Mouse (Mus musculus): ENCODE measurements at regions not wholly inside any gene's neighbourhood (a gene's known extent, or its start where the extent isn't known, plus 50 kb on each side); places are given as distances from the start of the nearest gene placed in this dataset.
A peak's percentile ranks its signal among the peaks of the same experiment; 100 is the strongest.
"Not testable (repeated sequence)": the region's sequence is repeated elsewhere in the genome, so short reads cannot be mapped to it uniquely, and the experiment has no call there.

- no peak for DNase-seq (ENCODE audit: low read depth, low spot score)
Observed at GRCm38 (mm10) chr7:116680523-116680922, 176.4 kb downstream of the Nucb2 start.

- no peak for DNase-seq (ENCODE audit: low read depth, low spot score)
Observed at GRCm38 (mm10) chr7:116681268-116681667, 177.1 kb downstream of the Nucb2 start.

DNA sequence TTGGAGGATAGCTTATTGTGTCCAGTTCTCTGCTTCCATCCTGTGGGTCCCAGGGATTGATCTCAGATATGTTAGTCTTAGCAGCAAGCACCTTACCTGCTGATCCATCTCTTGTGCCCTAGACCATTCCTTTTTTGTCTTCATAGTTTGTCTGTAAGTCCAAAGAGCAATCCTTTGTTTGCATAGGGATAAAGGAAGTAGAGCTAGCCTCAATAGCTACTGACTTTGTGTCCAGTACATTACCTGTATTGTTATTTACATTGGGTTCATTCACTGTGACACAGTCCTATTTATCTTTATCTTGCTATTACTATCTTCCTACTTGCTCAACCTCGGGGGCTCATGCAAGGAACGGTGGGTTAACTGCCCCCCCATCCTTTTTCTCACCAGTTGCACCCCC is 196.2 kb downstream of the Nucb2 start:
- DNase-seq (ENCODE audit: low read depth, low spot score): no peak

DNA sequence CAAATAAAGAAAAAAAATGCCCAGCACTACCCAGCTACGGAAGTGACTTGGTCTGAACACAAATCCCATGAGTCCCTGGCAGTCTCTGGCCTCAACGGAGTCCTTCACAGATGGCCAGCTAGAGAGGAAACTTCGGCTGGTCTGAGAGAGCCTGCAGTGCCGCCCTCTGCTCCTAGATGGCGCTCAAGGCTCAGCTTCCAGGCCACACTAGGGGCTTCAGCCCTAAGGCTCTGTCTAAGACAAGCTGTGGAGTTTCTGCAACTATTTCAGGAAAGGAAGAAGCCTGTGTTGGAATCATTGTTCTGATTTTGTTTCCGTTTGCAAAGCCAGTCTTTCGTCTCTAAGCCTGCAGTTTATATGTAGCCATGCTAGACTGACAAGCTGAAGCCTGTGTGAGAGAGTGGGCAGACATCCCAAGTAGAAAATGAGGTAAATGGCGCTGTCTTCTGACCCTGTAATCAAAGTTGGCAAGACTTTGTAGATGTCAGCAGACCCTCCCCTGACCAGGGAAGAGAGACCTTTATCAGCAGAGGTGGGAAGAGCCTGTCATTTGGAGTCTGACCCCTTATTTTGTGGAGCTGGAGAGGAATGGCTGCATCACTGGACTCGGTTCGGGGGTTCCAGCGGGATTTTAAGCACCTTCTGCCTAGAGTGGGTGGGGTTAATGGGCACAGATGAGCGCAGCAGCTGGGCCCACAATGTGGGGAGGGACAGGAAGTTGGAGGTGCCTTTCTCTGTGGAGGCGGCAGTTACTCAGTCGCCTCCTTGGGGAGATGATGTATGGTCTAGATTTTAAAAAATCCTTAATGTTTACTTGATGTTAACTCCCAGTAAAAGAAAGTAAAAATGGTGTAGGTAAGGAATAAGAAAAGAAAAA is 197.5 kb downstream of the Nucb2 start:
- peak; percentile 39 for DNase-seq (ENCODE audit: low read depth, low spot score)

- DNase-seq (ENCODE audit: low read depth, low spot score): no peak
Observed at GRCm38 (mm10) chr7:116702596-116702995, 198.4 kb downstream of the Nucb2 start.

GRCm38 (mm10) chr7:116711541-116711940 is 207.4 kb downstream of the Nucb2 start:
- DNase-seq (ENCODE audit: low read depth, low spot score): no peak

- no peak for DNase-seq (ENCODE audit: low read depth, low spot score)
Observed at GRCm38 (mm10) chr7:116713200-116713599, 209.0 kb downstream of the Nucb2 start.

DNA sequence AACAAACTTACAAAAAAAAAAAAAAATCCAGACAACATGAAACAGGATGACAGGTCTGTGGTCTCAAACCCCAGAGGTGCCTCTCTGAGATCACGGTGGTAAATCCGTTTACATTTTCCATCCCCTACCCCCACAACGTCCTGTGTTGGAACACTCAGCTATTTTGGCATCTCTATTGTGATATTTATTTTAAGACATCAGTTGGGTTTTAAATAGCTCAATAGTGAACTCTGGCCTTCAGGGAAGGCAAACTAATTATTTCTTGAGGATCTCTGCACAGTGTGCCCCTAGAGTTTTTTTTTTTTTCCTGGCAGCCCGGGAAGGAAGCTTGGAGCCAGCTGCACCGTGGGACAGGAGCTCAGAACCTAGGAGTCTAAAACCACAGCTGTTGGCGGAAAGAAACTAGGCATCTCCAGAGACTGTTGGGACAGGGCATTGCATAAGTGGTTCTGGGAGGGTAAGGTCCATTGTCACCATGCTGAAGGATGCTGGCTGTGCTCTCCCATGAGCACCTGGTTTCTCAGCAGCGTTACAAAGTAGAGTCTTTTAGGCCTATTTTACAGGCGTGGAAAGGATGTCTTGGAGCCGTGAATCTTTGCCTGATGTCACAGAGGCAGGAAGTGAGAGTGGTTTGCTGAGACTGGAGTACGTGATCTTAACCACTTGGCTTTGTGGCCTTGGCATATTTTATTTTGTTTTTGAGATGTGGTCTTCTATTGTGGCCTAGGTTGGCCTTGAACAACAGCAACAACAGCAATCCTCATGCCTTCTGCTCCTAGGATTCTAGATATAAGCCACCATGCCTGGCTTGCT is 211.3 kb downstream of the Nucb2 start:
- peak; percentile 30 for DNase-seq (ENCODE audit: low read depth, low spot score)

GRCm38 (mm10) chr7:116728379-116728778 is 224.2 kb downstream of the Nucb2 start:
- DNase-seq (ENCODE audit: low read depth, low spot score): no peak

- no peak for DNase-seq (ENCODE audit: low read depth, low spot score)
Observed at GRCm38 (mm10) chr7:116729795-116730194, 225.6 kb downstream of the Nucb2 start.

DNA sequence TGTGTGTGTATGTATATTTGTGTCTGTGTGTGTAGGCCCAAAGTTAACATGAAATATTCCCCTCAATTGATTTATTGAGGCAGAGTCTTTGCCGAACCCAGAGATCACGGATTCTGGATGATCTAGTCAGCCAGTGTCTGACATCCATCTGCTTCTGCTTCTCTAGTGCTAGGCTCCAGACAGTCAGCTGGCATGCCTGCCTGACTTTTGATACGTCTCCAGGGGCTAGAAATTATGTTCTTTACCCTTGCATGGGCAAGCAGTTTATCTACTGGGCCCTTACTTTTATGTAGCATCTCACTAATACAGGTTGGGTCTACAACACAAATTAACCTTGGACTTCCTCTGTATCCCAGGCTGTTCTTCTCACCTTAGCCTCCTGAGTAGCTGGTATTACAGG is 231.5 kb downstream of the Nucb2 start:
- DNase-seq (ENCODE audit: low read depth, low spot score): no peak

- no peak for DNase-seq (ENCODE audit: low read depth, low spot score)
Observed at GRCm38 (mm10) chr7:116736333-116736732, 232.2 kb downstream of the Nucb2 start.

DNA sequence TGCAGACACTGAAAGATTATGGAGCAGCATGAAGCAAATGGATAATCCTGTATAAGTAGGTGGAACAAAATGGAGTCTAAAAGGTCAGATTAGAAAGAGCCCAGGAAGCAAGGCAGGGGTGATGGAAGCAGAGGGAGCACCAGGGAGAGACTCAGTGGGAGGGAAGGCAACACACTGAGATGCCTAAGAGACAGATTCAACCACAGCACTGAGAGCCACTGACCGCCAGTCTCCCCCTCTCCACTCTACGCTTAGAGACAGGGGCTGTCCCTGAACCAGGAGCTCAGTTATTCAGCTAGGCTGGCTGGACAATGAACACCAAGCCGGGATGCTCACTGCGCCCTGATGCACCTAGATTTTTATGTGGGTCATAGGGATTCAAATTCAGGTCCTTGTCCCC is 233.8 kb downstream of the Nucb2 start:
- DNase-seq (ENCODE audit: low read depth, low spot score): no peak

DNA sequence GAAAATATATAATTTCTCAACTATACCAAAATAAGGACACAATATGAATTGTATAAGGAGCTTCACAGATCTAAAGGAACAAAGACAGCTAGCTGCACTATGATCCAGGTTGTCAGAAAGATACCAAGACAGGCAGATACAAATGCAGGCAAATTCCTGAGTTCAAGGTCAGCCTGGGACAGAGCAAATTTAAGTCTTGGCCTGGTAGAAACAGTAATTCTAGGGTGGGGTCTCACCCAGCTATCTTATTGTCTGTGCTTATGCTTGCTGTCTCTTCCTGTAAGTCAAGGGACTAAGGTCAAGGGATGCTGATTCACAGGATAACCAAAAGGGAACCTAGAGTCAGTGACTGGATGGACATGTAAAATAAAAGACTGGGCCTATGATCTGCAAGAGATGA is 250.4 kb downstream of the Nucb2 start:
- no peak for DNase-seq (ENCODE audit: low read depth, low spot score)

DNA sequence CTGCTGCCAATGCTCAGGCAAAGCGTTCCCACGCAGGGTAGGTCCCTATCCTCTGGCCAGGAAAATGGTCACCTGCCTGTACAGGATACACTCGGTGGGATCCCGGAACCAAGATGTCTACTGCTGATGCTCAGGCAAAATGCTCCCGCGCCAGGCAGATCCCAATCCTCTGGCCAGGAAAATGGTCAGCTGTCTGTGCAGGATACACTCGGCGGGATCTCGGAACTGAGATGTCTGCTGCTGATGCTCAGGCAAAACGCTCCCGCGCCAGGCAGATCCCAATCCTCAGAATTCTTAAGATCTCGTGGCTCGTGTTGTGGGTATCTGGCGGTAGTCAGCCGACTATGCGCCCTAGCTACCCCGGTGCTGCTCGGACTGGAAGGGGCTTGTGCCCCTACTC is 288.0 kb downstream of the Nucb2 start:
- DNase-seq (ENCODE audit: low read depth, low spot score): not testable (repeated sequence)

DNA sequence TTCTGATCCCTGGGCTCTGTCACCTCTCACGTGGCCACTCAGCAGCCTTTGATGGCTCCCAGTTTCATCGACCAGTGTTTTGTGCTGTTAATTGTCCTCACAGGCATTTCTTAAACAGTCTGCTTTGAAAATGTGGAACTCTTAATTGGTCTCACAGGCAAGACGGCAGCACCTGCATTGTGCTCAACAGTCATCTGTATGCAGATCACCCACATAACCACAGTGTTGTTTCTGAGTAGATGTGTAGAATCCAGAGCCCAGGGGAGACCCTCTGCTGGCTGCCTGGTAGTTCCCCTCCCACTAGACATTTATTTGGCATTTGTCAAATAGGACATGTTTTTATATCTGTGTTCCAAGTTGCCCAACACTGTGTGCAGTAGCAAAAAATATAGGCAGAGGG is 304.3 kb downstream of the Nucb2 start:
- no peak for DNase-seq (ENCODE audit: low read depth, low spot score)

GRCm38 (mm10) chr7:116816494-116816893 is 312.3 kb downstream of the Nucb2 start:
- no peak for DNase-seq (ENCODE audit: low read depth, low spot score)

DNA sequence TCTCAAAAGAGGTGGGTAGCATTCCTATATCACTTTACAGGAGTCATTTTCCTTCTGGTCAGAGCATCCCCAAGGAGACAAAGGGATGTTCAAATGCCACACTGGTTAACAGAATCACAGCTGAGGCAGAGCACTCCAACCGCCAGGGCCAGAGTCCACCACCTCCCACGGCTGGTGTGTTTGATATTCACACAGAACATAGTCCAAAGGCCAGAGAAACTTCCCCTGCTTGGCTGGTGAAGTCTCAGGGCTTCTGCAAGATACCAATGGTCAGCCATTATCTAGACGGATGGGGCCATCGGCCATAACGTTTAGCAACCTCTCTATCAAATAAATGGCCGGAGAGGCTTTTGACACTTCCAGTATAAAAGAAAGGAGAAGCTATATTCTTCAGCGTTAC is 313.8 kb downstream of the Nucb2 start:
- no peak for DNase-seq (ENCODE audit: low read depth, low spot score)

DNA sequence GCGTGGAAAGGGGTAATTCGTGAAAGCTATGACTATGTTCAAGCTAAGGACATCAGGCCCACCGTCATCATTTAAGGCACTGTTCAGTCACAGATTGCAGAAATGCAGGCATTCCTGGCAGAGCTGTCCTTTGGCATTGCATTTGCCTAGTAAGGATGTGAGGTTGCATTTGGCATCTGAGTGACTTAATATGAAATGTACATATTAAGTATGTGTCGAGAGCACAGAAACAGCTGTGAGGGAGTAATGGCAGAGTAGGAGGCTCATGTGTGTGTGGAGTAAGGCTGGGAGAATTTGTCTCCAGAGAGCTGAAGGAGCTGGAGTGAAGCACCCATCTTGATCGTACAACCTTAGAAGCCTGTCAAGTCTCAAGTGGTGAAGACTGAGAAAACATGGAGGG is 316.4 kb downstream of the Nucb2 start:
- no peak for DNase-seq (ENCODE audit: low read depth, low spot score)

- DNase-seq (ENCODE audit: low read depth, low spot score): no peak
Observed at GRCm38 (mm10) chr7:116842894-116843293, 338.7 kb downstream of the Nucb2 start.

GRCm38 (mm10) chr7:116847846-116848730 is 343.9 kb downstream of the Nucb2 start:
- no peak for DNase-seq (ENCODE audit: low read depth, low spot score)

GRCm38 (mm10) chr7:116853351-116853750 is 349.2 kb downstream of the Nucb2 start:
- DNase-seq (ENCODE audit: low read depth, low spot score): no peak

All from CD4-positive, CD25-positive, alpha-beta regulatory T cell, adult 2 months (primary cell).